Mouse (Mus musculus) forebrain, embryonic 14.5 days (tissue): ENCODE results near the gene Golph3. TPM values are rescaled to one million over a fixed set of nuclear protein-coding genes. Genes with fewer than 3 reads are reported as not detected.

Experiments used
- ATAC-seq: fragments of 200-750 bp; cut with Nextera tagmentation; 2 replicates; pipeline ENCODE4 v1.8.0; 2017; ENCODE audit warnings: mild to moderate bottlenecking, moderate library complexity
- DNase-seq: peaks from one replicate; pipeline ENCODE4 v3.0.0-alpha.2; 2015; ENCODE audit warnings: low spot score
- H3K27ac ChIP-seq: fragments of 300-500 bp; sonication (generic); 2 replicates; pipeline ENCODE4 v1.5.1; 2014; ENCODE audit warnings: low read depth, mild to moderate bottlenecking, control low read depth, low read length, moderate library complexity
- H3K27me3 ChIP-seq: fragments of 300-500 bp; sonication (generic); replicated peaks from 2 replicates; pipeline ENCODE4 v1.6.1; 2014; ENCODE audit warnings: low read length, control low read depth, mixed read lengths; ENCODE audit not compliant: control insufficient read depth, insufficient read depth
- H3K36me3 ChIP-seq: fragments of 300-500 bp; sonication (generic); 2 replicates; pipeline ENCODE4 v1.6.1; 2014; ENCODE audit warnings: low read length, control low read depth; ENCODE audit not compliant: control insufficient read depth, insufficient read depth
- H3K4me1 ChIP-seq: fragments of 300-500 bp; sonication (generic); 2 replicates; pipeline ENCODE4 v1.6.1; 2014; ENCODE audit warnings: antibody characterized with exemption, low read length, control low read depth; ENCODE audit not compliant: control insufficient read depth, insufficient read depth
- H3K4me2 ChIP-seq: fragments of 300-500 bp; sonication (generic); 2 replicates; pipeline ENCODE4 v1.6.1; 2014; ENCODE audit warnings: mild to moderate bottlenecking, control low read depth, low read length
- H3K4me3 ChIP-seq: fragments of 300-500 bp; sonication (generic); 2 replicates; pipeline ENCODE4 v1.5.1; 2014; ENCODE audit warnings: low read depth, low read length, control low read depth
- H3K9ac ChIP-seq: fragments of 300-500 bp; sonication (generic); 2 replicates; pipeline ENCODE4 v1.6.1; 2014; ENCODE audit warnings: mild to moderate bottlenecking, low read length, control low read depth, moderate library complexity
- H3K9me3 ChIP-seq: fragments of 300-500 bp; sonication (generic); replicated peaks from 2 replicates; pipeline ENCODE4 v1.6.1; 2016; ENCODE audit warnings: low read length, control low read depth, mixed read lengths; ENCODE audit not compliant: control insufficient read depth
- WGBS: fragments of 180-500 bp; shearing (Covaris S2); extraction: QIAGEN DNeasy Blood & Tissue Kit; methylation state at CpG from one replicate; pipeline ENCODE4 v1.1.7; 2014; 5-methylcytosine and 5-hydroxymethylcytosine counted together
- polyA plus RNA-seq: library from polyadenylated mRNA; unstranded; fragments of >200 nt; fragmentation: Nextera tagmentation; extraction: Ambion mirVana; gene quantifications from 2 replicates; pipeline ENCODE4 v1.2.1, GENCODE M21; 2014

The Golph3 gene
- polyA plus RNA-seq, 1 experiment from 2014 or later: 83.0 TPM

DNA sequence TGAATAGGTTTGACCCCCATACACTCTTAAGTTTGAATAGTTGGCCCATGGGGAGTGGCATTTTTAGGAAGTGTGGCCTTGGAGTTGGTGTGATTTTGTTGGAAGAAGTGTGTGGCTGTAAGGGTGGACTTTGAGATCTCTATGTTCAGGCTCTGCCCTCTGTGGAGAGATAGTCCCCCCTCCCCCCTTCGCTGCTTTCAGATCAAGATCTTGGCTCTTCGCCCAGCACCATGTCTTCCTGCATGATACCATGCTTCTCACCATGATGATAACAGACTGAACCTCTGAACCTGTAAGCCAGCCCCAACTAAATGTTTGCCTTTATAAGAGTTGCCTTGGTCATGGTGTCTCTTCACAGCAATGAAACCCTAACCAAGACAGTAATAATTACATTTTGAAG, 29.5 kb upstream of the Golph3 start:
- H3K9ac ChIP-seq: no peak overlapping the region
- DNase-seq: no peak
- no peaks in the 10 kb centered on the region for H3K27me3 ChIP-seq
- H3K4me2 ChIP-seq: no peak overlapping the region
- no peak for ATAC-seq
- H3K36me3 ChIP-seq: no peaks in the 10 kb centered on the region
- no peak overlapping the region for H3K4me3 ChIP-seq
- no peaks in the 10 kb centered on the region for H3K9me3 ChIP-seq
- no peaks in the 10 kb centered on the region for H3K4me1 ChIP-seq
- H3K27ac ChIP-seq: no peak overlapping the region
- 95% methylated on average over 2 of the region's 2 CpGs for WGBS

DNA sequence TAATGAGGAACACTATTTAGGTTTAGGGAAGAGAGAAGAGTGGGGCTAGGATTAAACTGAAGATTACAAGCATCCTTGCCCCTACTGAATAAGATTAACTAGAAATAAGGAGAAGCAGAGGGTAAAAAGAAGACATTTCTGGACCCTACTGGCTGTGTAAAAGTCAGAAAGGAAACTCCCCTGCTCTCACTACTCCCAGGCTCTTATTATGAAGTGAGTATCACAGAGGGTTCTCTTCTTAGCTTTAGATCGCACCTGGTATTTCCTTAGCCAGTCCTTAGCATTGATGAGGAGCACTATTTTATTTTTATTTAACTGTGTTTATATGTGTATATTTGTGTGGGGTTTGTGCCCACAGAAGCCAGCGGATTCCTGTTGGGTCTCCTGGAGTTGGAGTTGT, 25.0 kb upstream of the Golph3 start:
- Histone ChIP-seq H3K9ac (no peak overlapping the region), H3K4me2 (no peak overlapping the region), H3K36me3 (no peaks in the 10 kb centered on the region), H3K9me3 (no peaks in the 10 kb centered on the region), H3K27me3 (no peaks in the 10 kb centered on the region), H3K4me3 (no peak overlapping the region), H3K4me1 (no peaks in the 10 kb centered on the region), H3K27ac (no peak overlapping the region)
- ATAC-seq (no peak), DNase-seq (no peak)
- 58% methylated on average over 2 of the region's 2 CpGs for WGBS

- Histone ChIP-seq H3K9me3 (no peaks in the 10 kb centered on the region), H3K27me3 (no peaks in the 10 kb centered on the region), H3K4me1 (no peaks in the 10 kb centered on the region), H3K36me3 (no peaks in the 10 kb centered on the region), H3K4me2 (no peak overlapping the region), H3K27ac (no peak overlapping the region), H3K4me3 (no peak overlapping the region), H3K9ac (no peak overlapping the region)
- WGBS: 87% methylated on average over 7 of the region's 7 CpGs
- no peak for ATAC-seq
- no peak for DNase-seq
These were observed 23.0 kb upstream of the Golph3 start for GRCm38 (mm10) chr15:12298231-12298737.

GRCm38 (mm10) chr15:12301771-12302170, 19.5 kb upstream of the Golph3 start:
- Histone ChIP-seq H3K4me2 (no peak overlapping the region), H3K9me3 (no peaks in the 10 kb centered on the region), H3K27me3 (no peaks in the 10 kb centered on the region), H3K36me3 (no peaks in the 10 kb centered on the region), H3K27ac (no peak overlapping the region), H3K4me3 (no peak overlapping the region), H3K9ac (no peak overlapping the region), H3K4me1 (no peaks in the 10 kb centered on the region)
- 69% methylated on average over 4 of the region's 6 CpGs for WGBS
- ATAC-seq (no peak), DNase-seq (no peak)

DNA sequence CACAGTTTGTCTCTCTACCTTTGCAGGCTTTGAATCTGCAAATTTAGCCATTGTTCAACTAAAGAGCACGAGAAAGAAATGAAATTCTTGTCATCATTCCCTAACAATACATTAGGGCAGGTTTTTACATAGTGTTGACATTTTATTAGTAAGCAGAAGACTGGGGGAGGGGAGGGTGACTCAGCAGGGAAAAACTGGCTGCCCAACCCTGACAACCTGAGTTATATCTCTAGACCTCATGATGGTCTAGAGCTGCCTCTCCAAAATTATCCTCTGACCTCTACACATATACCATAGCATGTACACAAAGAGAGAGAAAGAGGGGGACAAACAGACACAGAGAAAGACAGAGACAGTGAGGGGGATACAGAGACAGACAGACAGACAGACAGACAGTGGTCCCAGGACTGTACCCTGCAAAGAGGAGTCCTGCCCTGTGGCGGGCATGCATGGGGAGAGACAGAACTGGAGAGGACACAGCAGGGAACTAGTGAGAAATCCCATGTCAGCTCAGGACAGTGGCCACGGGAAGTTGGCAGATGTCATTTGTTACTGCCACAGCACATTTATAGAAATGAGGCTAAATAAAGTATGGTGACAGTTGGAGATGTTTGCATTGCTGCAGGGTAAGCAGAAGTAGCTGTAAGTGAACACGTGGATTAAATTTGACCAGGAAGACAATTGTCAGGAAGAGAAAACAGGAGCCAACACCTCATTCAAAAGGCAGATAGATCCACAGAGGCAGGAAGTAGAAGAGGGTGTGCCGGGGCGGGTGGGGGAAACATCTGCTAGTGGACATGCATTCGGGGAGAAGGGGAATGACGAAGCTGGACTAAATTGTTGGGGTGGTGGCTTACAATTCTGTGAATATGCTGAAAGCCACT, 14.8 kb upstream of the Golph3 start:
- no peak overlapping the region for H3K9ac ChIP-seq
- H3K4me2 ChIP-seq: no peak overlapping the region
- no peaks in the 10 kb centered on the region for H3K9me3 ChIP-seq
- no peaks in the 10 kb centered on the region for H3K27me3 ChIP-seq
- 72% methylated on average over 8 of the region's 8 CpGs for WGBS
- no peaks in the 10 kb centered on the region for H3K4me1 ChIP-seq
- no peak for DNase-seq
- no peak for ATAC-seq
- H3K4me3 ChIP-seq: no peak overlapping the region
- no peak overlapping the region for H3K27ac ChIP-seq
- H3K36me3 ChIP-seq: no peaks in the 10 kb centered on the region

- Histone ChIP-seq H3K4me1 (no peaks in the 10 kb centered on the region), H3K9ac (no peak overlapping the region), H3K27me3 (no peaks in the 10 kb centered on the region), H3K9me3 (no peaks in the 10 kb centered on the region), H3K27ac (no peak overlapping the region), H3K4me3 (no peak overlapping the region), H3K4me2 (no peak overlapping the region), H3K36me3 (no peaks in the 10 kb centered on the region)
- WGBS: 81% methylated on average over 4 of the region's 4 CpGs
- no peak for ATAC-seq
- DNase-seq: no peak
These were observed 14.1 kb upstream of the Golph3 start for GRCm38 (mm10) chr15:12307114-12307513.

DNA sequence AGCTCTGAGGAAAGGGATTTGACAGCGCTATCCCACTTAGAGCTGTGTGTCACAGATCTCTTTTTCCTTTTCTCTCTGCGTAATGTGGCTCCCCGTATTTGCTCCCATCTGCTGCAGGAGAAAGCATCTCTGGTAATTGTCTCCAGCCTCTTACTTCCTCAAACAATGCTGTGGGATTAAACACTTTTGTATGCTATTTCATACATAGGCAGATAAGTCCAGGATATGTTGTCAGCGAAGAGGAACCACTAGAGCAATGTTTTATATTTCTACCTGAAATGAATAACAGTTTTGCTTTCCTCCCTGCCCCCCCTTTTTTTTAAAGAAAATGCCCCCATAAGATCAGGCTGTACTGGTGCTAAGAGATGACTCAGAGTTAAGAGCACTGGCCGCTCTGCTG, 12.7 kb upstream of the Golph3 start:
- H3K27me3 ChIP-seq: no peaks in the 10 kb centered on the region
- no peak overlapping the region for H3K4me2 ChIP-seq
- no peak overlapping the region for H3K4me3 ChIP-seq
- H3K9me3 ChIP-seq: no peaks in the 10 kb centered on the region
- H3K4me1 ChIP-seq: no peaks in the 10 kb centered on the region
- no peak for ATAC-seq
- DNase-seq: no peak
- H3K36me3 ChIP-seq: no peaks in the 10 kb centered on the region
- H3K27ac ChIP-seq: no peak overlapping the region
- H3K9ac ChIP-seq: no peak overlapping the region
- 88% methylated on average over 5 of the region's 5 CpGs for WGBS

DNA sequence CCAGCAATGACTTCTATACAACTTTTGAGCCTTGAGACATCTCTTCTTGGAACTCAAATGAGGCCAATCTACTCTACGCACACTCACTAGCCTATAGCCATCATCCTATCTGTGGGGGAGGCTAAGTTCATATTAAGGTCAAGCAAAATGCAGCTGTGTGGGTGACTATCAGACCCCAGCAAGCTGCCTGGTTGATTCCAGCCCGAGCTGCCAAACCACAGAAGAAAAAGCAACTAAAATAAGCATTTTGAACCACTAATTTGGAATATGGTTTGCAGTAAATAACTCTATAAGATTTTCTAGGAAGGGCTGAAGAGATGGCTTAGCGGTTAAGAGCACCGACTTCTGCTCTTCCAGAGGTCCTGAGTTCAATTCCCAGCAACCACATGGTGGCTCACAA, 10.6 kb upstream of the Golph3 start:
- ATAC-seq: no peak
- no peak overlapping the region for H3K4me3 ChIP-seq
- no peak for DNase-seq
- no peak overlapping the region for H3K27ac ChIP-seq
- H3K9ac ChIP-seq: no peak overlapping the region
- no peaks in the 10 kb centered on the region for H3K9me3 ChIP-seq
- WGBS: 91% methylated on average over 4 of the region's 4 CpGs
- H3K4me1 ChIP-seq: no peaks in the 10 kb centered on the region
- no peak overlapping the region for H3K4me2 ChIP-seq
- no peaks in the 10 kb centered on the region for H3K36me3 ChIP-seq
- H3K27me3 ChIP-seq: no peaks in the 10 kb centered on the region

DNA sequence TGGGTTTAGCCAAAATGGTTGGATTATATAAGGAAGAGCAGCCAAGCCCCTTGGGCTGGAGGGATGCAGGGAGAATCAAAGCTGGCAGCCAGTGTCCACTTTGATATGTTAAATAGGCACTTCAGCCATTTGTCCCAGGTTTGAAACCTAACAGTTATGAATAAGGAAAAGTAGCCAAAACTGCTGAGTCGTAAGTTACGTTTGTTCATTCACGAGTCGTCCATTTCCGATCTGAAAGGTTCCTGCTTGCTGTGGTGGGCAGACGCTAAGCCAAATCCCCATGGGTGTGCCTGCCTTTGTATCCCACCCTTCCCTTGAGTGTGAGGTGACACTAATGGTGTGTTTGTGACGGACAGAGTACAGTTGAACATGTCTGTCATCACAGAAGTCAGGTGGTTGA, 9.8 kb upstream of the Golph3 start:
- H3K9ac ChIP-seq: no peak overlapping the region
- 93% methylated on average over 7 of the region's 7 CpGs for WGBS
- H3K9me3 ChIP-seq: no peaks in the 10 kb centered on the region
- no peak overlapping the region for H3K27ac ChIP-seq
- ATAC-seq (no peak), DNase-seq (no peak)
- H3K27me3 ChIP-seq: no peaks in the 10 kb centered on the region
- H3K36me3 ChIP-seq: no peaks in the 10 kb centered on the region
- no peaks in the 10 kb centered on the region for H3K4me1 ChIP-seq
- H3K4me2 ChIP-seq: no peak overlapping the region
- H3K4me3 ChIP-seq: no peak overlapping the region
